Mouse (Mus musculus) thymus, postnatal 10 days (tissue): ENCODE results near the gene Sit1.
"Not testable (repeated sequence)": the region's sequence is repeated elsewhere in the genome, so short reads cannot be mapped to it uniquely, and the experiment has no call there.

Experiments used
- DNase-seq, 2 experiments: peaks; one replicate each; pipeline ENCODE4 v3.0.0; 2021; ENCODE audit warnings: low spot score in 2 of 2

Sit1 gene

GRCm38 (mm10) chr4:43499407-43500333 lies 16.1 kb upstream of the Sit1 start, which contains the start of gene Arhgef39:
Arhgef39 (minus strand) TSS chr4:43499695.
- peak; percentile 64 to 66 for DNase-seq

- DNase-seq = peak in 1 of 2 experiments; percentile 49
Measured at GRCm38 (mm10) chr4:43498983-43499382, 15.4 kb upstream of the Sit1 start.

GRCm38 (mm10) chr4:43497946-43498345 lies 14.4 kb upstream of the Sit1 start:
- no peak for DNase-seq

GRCm38 (mm10) chr4:43497405-43497804 lies 13.9 kb upstream of the Sit1 start:
- DNase-seq = no peak

GRCm38 (mm10) chr4:43496587-43496986 lies 13.1 kb upstream of the Sit1 start:
- DNase-seq = no peak

- no peak for DNase-seq
Measured at GRCm38 (mm10) chr4:43493846-43494240, 10.3 kb upstream of the Sit1 start.

- DNase-seq = peak; percentile 98 to 99
Measured at GRCm38 (mm10) chr4:43493186-43493845, 9.8 kb upstream of the Sit1 start.

GRCm38 (mm10) chr4:43492821-43493185 lies 9.3 kb upstream of the Sit1 start, which contains the start of gene Ccdc107:
Ccdc107 (plus strand) TSS chr4:43492900.
- DNase-seq = peak; percentile 89 to 95

GRCm38 (mm10) chr4:43492101-43492820 lies 8.7 kb upstream of the Sit1 start:
- DNase-seq = no peak

- no peak for DNase-seq
Measured at GRCm38 (mm10) chr4:43490801-43491200, 7.3 kb upstream of the Sit1 start.

GRCm38 (mm10) chr4:43489611-43490010 lies 6.1 kb upstream of the Sit1 start:
- no peak for DNase-seq

- not testable (repeated sequence) for DNase-seq
Measured at GRCm38 (mm10) chr4:43485666-43486065, 2.1 kb upstream of the Sit1 start.

- DNase-seq = peak; percentile 32 to 48
Measured at GRCm38 (mm10) chr4:43482591-43482990, 943 bp downstream of the Sit1 start.

- peak; percentile 66 to 72 for DNase-seq
Measured at GRCm38 (mm10) chr4:43481894-43482456, 1.6 kb downstream of the Sit1 start.

- DNase-seq = no peak
Measured at GRCm38 (mm10) chr4:43480985-43481384, 2.5 kb downstream of the Sit1 start.

GRCm38 (mm10) chr4:43478906-43479832 lies 4.4 kb downstream of the Sit1 start:
- DNase-seq = peak; percentile 58 to 84

- DNase-seq = peak in 1 of 2 experiments; percentile 71
Measured at GRCm38 (mm10) chr4:43478534-43478858, 5.0 kb downstream of the Sit1 start.

- DNase-seq = peak; percentile 85 to 86
Measured at GRCm38 (mm10) chr4:43477857-43478533, 5.5 kb downstream of the Sit1 start.

GRCm38 (mm10) chr4:43476604-43477003 lies 6.9 kb downstream of the Sit1 start:
- peak in 1 of 2 experiments; percentile 33 for DNase-seq

GRCm38 (mm10) chr4:43473636-43474035 lies 9.9 kb downstream of the Sit1 start:
- DNase-seq = no peak
